Mouse (Mus musculus): ENCODE measurements around the gene Mcm9.
A peak's percentile ranks its signal among the peaks of the same experiment; 100 is the strongest.

Mcm9 gene

GRCm38 (mm10) chr10:53568531-53568930 is 61.7 kb downstream of the Mcm9 start:
- DNase-seq, result no peak

GRCm38 (mm10) chr10:53565538-53565937 is 64.7 kb downstream of the Mcm9 start:
- DNase-seq, result no peak

- DNase-seq, result no peak
Measured at GRCm38 (mm10) chr10:53562001-53562400, 68.2 kb downstream of the Mcm9 start.

- DNase-seq, result no peak
Measured at GRCm38 (mm10) chr10:53537596-53537995, 92.6 kb downstream of the Mcm9 start.

GRCm38 (mm10) chr10:53532297-53532696 is 97.9 kb downstream of the Mcm9 start:
- no peak for DNase-seq

GRCm38 (mm10) chr10:53527838-53528773 is 102.1 kb downstream of the Mcm9 start:
- peak; percentile 45 to 63 for DNase-seq

- no peak for DNase-seq
Measured at GRCm38 (mm10) chr10:53527344-53527743, 102.9 kb downstream of the Mcm9 start.

- no peak for DNase-seq
Measured at GRCm38 (mm10) chr10:53526350-53526749, 103.9 kb downstream of the Mcm9 start.

GRCm38 (mm10) chr10:53525265-53525976 is 104.8 kb downstream of the Mcm9 start:
- no peak for DNase-seq

GRCm38 (mm10) chr10:53519068-53519954 is 110.9 kb downstream of the Mcm9 start:
- DNase-seq, result peak; percentile 42 to 48

- DNase-seq, result no peak
Measured at GRCm38 (mm10) chr10:53518599-53518913, 111.7 kb downstream of the Mcm9 start.

GRCm38 (mm10) chr10:53517770-53518598 is 112.3 kb downstream of the Mcm9 start:
- no peak for DNase-seq

- no peak for DNase-seq
Measured at GRCm38 (mm10) chr10:53512491-53512890, 117.7 kb downstream of the Mcm9 start.

- DNase-seq, result peak in 1 of 2 experiments; percentile 69
Measured at GRCm38 (mm10) chr10:53509158-53509773, 121.0 kb downstream of the Mcm9 start.

- no peak for DNase-seq
Measured at GRCm38 (mm10) chr10:53508676-53509075, 121.6 kb downstream of the Mcm9 start.

GRCm38 (mm10) chr10:53505526-53505925 is 124.7 kb downstream of the Mcm9 start:
- peak in 1 of 2 experiments; percentile 7 for DNase-seq

- DNase-seq, result no peak
Measured at GRCm38 (mm10) chr10:53505069-53505468, 125.2 kb downstream of the Mcm9 start.

- no peak for DNase-seq
Measured at GRCm38 (mm10) chr10:53502875-53503816, 127.1 kb downstream of the Mcm9 start.

- DNase-seq, result no peak
Measured at GRCm38 (mm10) chr10:53502471-53502870, 127.8 kb downstream of the Mcm9 start.

GRCm38 (mm10) chr10:53499518-53499917 is 130.7 kb downstream of the Mcm9 start:
- peak in 1 of 2 experiments; percentile 30 for DNase-seq

Measured in lung, postnatal 4 days (tissue).